Mouse (Mus musculus) liver, embryonic 13.5 days (tissue): ENCODE results near the gene Nr4a1. TPM values are rescaled to one million over a fixed set of nuclear protein-coding genes. Genes with fewer than 3 reads are reported as not detected.

Experiments used
- ATAC-seq: fragments of 200-750 bp; cut with Nextera tagmentation; 2 replicates; pipeline ENCODE4 v1.8.0; 2017; ENCODE audit warnings: low read depth, mild to moderate bottlenecking, moderate number of reproducible peaks, moderate library complexity
- DNase-seq: peaks from one replicate; pipeline ENCODE4 v3.0.0; 2022
- H3K27ac ChIP-seq: fragments of 300-500 bp; sonication (generic); 2 replicates; pipeline ENCODE4 v1.5.1; 2015; ENCODE audit warnings: moderate library complexity, mild to moderate bottlenecking, inconsistent platforms
- H3K27me3 ChIP-seq: fragments of 300-500 bp; sonication (generic); 2 replicates; pipeline ENCODE4 v1.6.1; 2015; ENCODE audit warnings: mild to moderate bottlenecking, inconsistent platforms
- H3K36me3 ChIP-seq: fragments of 300-500 bp; sonication (generic); 2 replicates; pipeline ENCODE4 v1.6.1; 2015; ENCODE audit warnings: mild to moderate bottlenecking, inconsistent platforms
- H3K4me1 ChIP-seq: fragments of 300-500 bp; sonication (generic); replicated peaks from 2 replicates; pipeline ENCODE4 v1.6.1; 2015; ENCODE audit warnings: inconsistent platforms
- H3K4me2 ChIP-seq: fragments of 300-500 bp; sonication (generic); 2 replicates; pipeline ENCODE4 v1.6.1; 2015; ENCODE audit warnings: inconsistent platforms, mild to moderate bottlenecking, moderate library complexity
- H3K4me3 ChIP-seq: fragments of 300-500 bp; sonication (generic); replicated peaks from 2 replicates; pipeline ENCODE4 v1.5.1; 2015; ENCODE audit warnings: mild to moderate bottlenecking, inconsistent platforms
- H3K9ac ChIP-seq: fragments of 300-500 bp; sonication (generic); 2 replicates; pipeline ENCODE4 v1.6.1; 2015; ENCODE audit warnings: mild to moderate bottlenecking, inconsistent platforms
- H3K9me3 ChIP-seq: fragments of 300-500 bp; sonication (generic); replicated peaks from 2 replicates; pipeline ENCODE4 v1.6.1; 2016; ENCODE audit warnings: inconsistent platforms
- WGBS: fragments of 180-500 bp; shearing (Covaris S2); methylation state at CpG from one replicate; pipeline ENCODE4 v1.1.7; 2015; ENCODE audit not compliant: insufficient replicate concordance; 5-methylcytosine and 5-hydroxymethylcytosine counted together
- polyA plus RNA-seq: library from polyadenylated mRNA; unstranded; fragments of >200 nt; fragmentation: Nextera tagmentation; extraction: Ambion mirVana; gene quantifications from 2 replicates; pipeline ENCODE4 v1.2.1, GENCODE M21; 2015

The Nr4a1 gene
- polyA plus RNA-seq, 1 experiment from 2014 or later = 0.56 TPM

DNA sequence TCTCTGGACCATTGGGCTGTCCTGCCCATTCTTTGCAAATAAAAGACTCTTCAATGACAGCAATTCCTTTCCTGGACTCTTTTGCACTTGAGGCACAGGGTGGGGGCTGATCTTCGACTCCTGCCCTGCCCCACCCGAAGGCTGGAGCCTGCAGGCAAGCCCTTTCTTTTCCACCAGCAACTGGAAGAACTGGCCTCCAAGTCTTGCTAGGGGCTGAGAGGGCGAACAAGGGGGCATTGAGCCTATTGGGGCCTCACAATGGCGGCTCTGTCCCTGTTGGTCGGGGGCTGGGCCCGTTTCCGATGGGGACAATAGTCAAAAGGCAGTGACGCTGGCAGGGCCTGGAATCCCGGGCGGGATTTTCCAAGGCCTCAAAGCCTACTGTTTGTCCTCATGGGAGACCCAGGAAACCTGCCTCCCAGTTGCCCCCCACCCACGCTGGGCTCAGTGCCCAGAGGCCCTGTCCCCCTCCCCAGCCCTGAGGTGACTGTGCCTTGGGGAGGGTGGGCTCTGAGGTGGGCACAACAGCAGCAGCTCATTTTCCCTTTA, 23.4 kb downstream of the Nr4a1 start:
- H3K36me3 ChIP-seq = no peaks in the 10 kb centered on the region
- H3K4me1 ChIP-seq = no peaks in the 10 kb centered on the region
- no peaks in the 10 kb centered on the region for H3K9me3 ChIP-seq
- no peak overlapping the region for H3K9ac ChIP-seq
- no peak overlapping the region for H3K4me2 ChIP-seq
- no peaks in the 10 kb centered on the region for H3K27me3 ChIP-seq
- no peak for ATAC-seq
- DNase-seq = no peak
- 69% methylated on average over 11 of the region's 11 CpGs for WGBS
- no peak overlapping the region for H3K4me3 ChIP-seq
- H3K27ac ChIP-seq = no peak overlapping the region

DNA sequence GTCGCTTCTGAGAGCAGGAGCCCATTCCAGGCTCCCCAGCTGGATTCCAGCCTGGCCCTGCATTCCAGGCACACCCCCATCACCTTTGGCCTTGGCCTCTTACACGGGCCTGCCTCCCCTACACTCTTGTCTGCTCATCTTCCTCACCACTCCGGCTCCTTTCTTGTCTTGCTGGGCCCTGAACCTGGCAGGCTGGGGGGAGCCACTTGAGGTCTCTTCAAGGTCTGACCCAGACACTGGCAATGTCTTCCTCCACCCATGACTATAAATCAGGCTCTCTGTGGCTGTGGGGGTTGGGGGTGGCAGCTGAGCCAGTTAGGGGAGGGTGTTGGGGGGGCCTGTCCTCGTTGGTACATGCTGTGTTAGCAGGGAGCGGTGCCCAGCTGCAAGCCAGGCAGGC, 24.5 kb downstream of the Nr4a1 start:
- H3K4me1 ChIP-seq = peaks cover 4% of the 10 kb centered on the region
- no peak overlapping the region for H3K9ac ChIP-seq
- no peaks in the 10 kb centered on the region for H3K36me3 ChIP-seq
- H3K27me3 ChIP-seq = no peaks in the 10 kb centered on the region
- no peak for ATAC-seq
- WGBS = 56% methylated on average over 5 of the region's 5 CpGs
- no peaks in the 10 kb centered on the region for H3K9me3 ChIP-seq
- DNase-seq = no peak
- no peak overlapping the region for H3K4me3 ChIP-seq
- H3K27ac ChIP-seq = no peak overlapping the region
- H3K4me2 ChIP-seq = no peak overlapping the region

DNA sequence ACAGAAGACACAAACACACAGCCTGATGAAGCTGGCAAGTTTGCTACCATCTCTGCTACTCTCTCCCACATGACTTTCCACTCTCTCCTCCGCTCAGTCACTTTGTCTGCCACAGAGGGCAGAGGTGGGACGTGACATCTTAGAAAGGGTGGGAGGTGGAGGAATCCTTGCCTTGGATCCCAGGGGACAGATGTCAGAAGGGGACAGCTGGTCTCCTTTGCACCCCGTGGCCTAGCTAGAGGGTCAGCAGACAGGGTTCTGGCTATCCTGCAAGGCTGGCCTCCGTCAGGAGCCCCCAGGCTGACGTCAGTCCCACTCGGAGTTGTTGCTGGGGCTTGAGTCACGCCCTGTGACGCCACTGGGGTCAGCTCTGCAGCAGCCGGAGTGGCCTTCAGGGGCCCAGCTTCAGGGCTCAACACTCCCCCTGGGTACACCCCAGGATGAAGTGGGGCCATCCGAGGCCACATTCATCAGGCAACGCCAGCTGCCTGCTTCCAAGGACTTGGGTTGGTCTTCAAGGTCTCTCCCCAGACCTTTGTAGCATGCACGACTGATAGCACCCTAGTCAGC, 25.4 kb downstream of the Nr4a1 start:
- Histone ChIP-seq H3K4me2 (no peak overlapping the region), H3K36me3 (no peaks in the 10 kb centered on the region), H3K4me1 (peaks cover 6% of the 10 kb centered on the region), H3K4me3 (no peak overlapping the region), H3K27ac (no peak overlapping the region), H3K9me3 (no peaks in the 10 kb centered on the region), H3K9ac (no peak overlapping the region), H3K27me3 (no peaks in the 10 kb centered on the region)
- no peak for ATAC-seq
- no peak for DNase-seq
- WGBS = 58% methylated on average over 12 of the region's 12 CpGs

DNA sequence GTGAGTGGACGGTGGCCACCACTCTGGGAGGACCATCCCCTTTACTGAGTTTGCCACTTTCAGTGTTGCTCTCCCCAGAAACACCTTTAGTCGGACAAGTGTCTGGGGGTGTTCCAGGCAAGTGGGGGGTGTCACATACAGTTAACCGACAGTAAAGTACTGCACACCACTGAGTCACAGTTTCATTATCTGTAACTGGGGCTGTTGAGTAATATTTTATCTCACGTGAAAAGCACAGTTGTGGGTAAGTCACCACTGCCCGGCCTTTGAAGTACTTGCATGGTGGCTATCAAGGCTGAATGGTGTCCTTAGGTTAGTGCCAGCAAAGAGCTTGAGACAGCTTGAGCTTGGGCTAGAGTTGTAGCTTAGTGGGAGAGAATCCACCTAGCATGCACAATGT, 28.4 kb downstream of the Nr4a1 start:
- ATAC-seq (no peak), DNase-seq (no peak)
- Histone ChIP-seq H3K9ac (no peak overlapping the region), H3K9me3 (no peaks in the 10 kb centered on the region), H3K4me1 (peaks cover 28% of the 10 kb centered on the region), H3K4me2 (no peak overlapping the region), H3K36me3 (peaks cover 14% of the 10 kb centered on the region), H3K27ac (no peak overlapping the region), H3K27me3 (no peaks in the 10 kb centered on the region), H3K4me3 (no peak overlapping the region)
- 47% methylated on average over 5 of the region's 5 CpGs for WGBS

DNA sequence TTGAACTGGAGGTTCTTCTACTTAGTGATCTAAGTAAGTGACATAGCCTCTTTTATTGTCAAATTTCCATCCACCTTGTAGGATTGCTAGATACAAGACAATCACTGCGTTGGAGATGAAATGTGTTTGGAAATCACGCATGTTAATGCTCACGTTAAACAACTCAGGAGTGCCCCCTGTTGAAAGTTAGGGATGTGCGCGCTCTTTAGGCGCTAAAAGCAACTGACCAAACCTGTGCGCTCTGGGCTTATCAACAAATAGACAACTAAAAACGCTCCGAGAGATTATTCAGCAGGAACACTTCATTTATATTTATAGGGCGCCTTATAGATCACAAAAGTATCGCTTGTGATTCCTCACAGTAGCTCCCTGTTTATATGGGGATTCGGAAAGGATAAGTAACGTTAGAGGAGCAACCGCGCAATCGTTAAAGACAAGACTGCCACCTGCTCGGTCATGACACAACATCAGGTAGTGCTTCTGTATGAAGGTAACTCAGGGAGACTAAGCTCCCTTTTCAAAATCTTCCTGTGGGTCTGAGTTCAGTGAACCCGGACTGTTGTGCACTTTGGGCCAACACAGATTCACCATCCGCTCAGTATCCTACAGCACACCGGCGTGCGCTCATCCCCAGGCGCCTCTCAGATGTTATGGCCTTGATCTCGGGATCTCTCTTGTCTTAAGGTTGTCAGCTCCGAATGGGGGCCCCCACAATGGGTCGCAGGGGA, 29.3 kb downstream of the Nr4a1 start:
- peaks cover 22% of the 10 kb centered on the region for H3K36me3 ChIP-seq
- WGBS = 2% methylated on average over 26 of the region's 26 CpGs
- H3K4me1 ChIP-seq = peaks cover 28% of the 10 kb centered on the region
- H3K9me3 ChIP-seq = no peaks in the 10 kb centered on the region
- peak overlapping the region; percentile 49 for H3K27ac ChIP-seq
- no peaks in the 10 kb centered on the region for H3K27me3 ChIP-seq
- DNase-seq = peak; percentile 44
- peak overlapping the region; percentile 88 for H3K4me2 ChIP-seq
- no peak for ATAC-seq
- H3K4me3 ChIP-seq = peak overlapping the region; percentile 90
- H3K9ac ChIP-seq = peak overlapping the region; percentile 89

DNA sequence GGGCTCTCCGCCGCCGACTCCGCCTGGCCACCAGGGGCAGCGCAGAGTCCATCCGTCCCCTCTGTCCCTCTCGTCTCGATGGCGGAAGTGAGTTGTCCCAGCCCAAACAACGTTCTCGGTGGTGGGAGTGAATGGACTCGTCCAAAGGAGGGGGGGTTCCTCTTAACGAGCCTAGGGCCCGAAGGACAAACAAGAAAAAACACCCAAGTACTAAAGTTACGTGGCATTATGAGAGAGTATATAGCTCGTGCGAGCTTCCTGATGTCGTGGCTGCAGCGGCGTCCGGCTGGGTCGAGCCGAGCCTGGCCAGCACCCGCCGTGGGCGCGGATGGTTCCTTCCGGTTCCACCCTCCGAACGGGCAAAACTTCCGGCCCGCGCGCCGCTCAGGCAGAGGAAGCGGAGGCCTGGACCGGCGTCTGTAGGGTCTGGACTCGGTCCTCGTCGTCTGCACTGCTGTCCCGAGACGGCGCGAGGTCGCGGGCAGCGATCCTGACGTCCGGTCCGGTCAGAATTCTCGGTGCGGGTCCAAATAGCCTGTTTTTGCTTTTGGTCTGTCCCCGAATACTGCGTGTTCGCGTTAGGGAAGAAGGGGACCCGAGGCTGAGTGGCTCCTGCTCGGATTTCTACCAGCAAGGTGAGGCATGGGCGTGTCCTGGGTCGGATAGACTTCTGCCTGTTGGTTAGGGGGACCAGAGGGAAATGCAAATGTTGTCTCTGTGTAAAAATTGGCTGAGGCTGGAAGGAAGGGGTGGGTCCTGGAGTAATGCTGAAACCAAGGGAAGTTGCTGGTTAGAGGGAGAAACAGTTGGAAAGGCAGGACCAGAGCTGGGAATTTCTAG, 30.1 kb downstream of the Nr4a1 start, which contains the start of gene Atg101:
Gene Atg101 (plus strand): TSS at position 362 of the 840 bp plus-strand sequence.
- peak within 1 kb of the TSS; percentile 69 for H3K27ac ChIP-seq
- peak; percentile 95 for ATAC-seq
- H3K4me2 ChIP-seq = peak within 1 kb of the TSS; percentile 88
- under 1% methylated on average over 61 of the region's 61 CpGs for WGBS
- H3K9ac ChIP-seq = peak within 1 kb of the TSS; percentile 89
- no peaks in the 10 kb centered on the region for H3K9me3 ChIP-seq
- DNase-seq = peak; percentile 86
- peaks cover 28% of the 10 kb centered on the region for H3K4me1 ChIP-seq
- peaks cover 29% of the 10 kb centered on the region for H3K36me3 ChIP-seq
- no peaks in the 10 kb centered on the region for H3K27me3 ChIP-seq
- H3K4me3 ChIP-seq = peak within 1 kb of the TSS; percentile 90

DNA sequence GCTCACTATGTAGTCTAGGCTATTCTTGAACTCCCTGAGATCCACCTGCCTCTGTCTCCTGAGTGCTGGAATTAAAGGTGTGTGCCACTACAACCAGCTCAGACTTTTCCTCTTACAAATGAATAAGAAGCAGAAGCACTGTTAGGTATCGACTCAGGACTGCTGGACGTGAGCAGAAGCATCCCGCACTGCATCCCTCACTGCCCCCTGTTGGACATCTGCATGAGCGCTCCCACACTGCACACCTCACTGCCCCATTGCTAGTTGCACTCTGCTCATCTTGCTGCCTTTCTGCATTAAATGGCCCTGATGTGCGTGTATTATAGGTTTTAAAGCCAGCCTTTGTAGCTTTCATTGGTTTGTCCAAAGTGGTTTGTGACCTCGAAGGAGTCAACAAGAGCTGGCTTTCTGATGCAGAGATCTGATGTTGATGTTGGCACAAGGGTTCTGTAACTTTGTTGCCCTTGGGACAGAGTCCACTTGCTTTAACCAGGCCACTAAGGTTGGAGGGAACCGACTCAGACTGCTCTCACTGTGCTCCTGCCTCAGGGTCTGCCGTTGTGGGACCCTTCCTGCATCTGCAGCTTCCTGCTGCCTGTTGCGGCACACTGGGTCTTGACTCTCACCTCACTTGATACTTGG, 32.2 kb downstream of the Nr4a1 start:
- H3K27me3 ChIP-seq = no peaks in the 10 kb centered on the region
- no peaks in the 10 kb centered on the region for H3K9me3 ChIP-seq
- no peak for DNase-seq
- no peak overlapping the region for H3K4me2 ChIP-seq
- H3K27ac ChIP-seq = no peak overlapping the region
- WGBS = 63% methylated on average over 9 of the region's 9 CpGs
- no peak overlapping the region for H3K9ac ChIP-seq
- H3K4me3 ChIP-seq = no peak overlapping the region
- peaks cover 50% of the 10 kb centered on the region for H3K36me3 ChIP-seq
- H3K4me1 ChIP-seq = peaks cover 28% of the 10 kb centered on the region
- ATAC-seq = no peak

DNA sequence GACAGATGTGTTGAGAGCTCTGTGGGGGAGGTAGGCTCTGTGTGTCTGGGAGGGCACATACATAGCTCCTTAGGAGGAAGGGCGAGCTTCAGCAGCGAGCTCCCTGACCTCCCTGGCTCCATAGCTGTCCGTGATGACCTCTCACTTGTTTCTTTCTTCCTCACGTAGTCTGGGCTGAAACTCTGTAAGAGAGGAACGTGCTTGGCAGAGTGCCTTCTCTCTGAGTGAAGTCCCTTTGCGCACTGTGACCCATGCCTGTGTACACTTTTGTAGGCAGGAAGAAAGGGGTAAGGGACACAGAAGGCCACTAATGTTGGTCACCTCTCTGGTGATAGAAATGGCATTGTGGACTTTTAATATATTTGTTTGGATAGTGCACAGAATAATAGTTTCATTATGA, 33.3 kb downstream of the Nr4a1 start:
- Histone ChIP-seq H3K27me3 (no peaks in the 10 kb centered on the region), H3K9ac (no peak overlapping the region), H3K27ac (no peak overlapping the region), H3K4me1 (peaks cover 28% of the 10 kb centered on the region), H3K9me3 (no peaks in the 10 kb centered on the region), H3K4me3 (no peak overlapping the region), H3K36me3 (peaks cover 56% of the 10 kb centered on the region), H3K4me2 (no peak overlapping the region)
- 80% methylated on average over 6 of the region's 6 CpGs for WGBS
- ATAC-seq (no peak), DNase-seq (no peak)

DNA sequence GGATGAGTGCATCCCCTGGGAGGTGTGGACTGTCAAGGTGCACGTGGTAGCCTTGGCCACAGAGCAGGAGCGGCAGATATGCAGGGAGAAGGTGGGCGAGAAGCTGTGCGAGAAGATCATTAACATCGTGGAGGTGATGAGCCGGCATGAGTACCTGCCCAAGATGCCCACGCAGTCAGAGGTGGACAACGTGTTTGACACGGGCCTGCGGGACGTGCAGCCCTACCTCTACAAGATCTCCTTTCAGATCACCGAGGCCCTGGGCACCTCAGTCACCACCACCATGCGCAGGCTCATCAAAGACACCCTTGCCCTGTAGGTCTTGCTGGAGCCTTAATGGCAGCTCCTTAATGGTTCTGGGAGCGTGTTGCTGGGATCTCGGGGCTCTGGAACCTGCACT, 36.3 kb downstream of the Nr4a1 start:
- H3K4me2 ChIP-seq = no peak overlapping the region
- H3K4me1 ChIP-seq = peaks cover 13% of the 10 kb centered on the region
- WGBS = 84% methylated on average over 15 of the region's 15 CpGs
- no peak for ATAC-seq
- peaks cover 56% of the 10 kb centered on the region for H3K36me3 ChIP-seq
- H3K4me3 ChIP-seq = no peak overlapping the region
- H3K27me3 ChIP-seq = no peaks in the 10 kb centered on the region
- DNase-seq = no peak
- no peak overlapping the region for H3K9ac ChIP-seq
- H3K27ac ChIP-seq = no peak overlapping the region
- H3K9me3 ChIP-seq = no peaks in the 10 kb centered on the region

DNA sequence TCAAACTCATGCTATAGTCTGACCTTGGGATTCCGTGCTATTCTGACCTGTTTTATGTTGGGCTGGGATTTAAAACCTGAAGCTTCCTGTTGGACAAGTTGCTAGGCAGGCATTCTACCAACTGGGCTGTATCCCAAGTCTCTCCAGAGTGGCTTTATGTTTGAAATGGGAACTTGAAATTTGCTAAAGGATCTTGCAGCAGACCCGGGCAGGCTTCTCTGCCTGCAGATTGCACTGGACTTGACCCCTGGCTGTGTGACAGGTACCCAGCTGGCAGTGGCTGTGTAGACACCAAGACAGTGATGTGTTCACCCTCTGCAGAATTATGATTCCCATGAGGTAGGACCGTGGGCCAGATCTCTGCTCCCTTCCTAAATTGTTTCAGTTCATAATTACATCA, 37.9 kb downstream of the Nr4a1 start:
- no peak for ATAC-seq
- 64% methylated on average over 3 of the region's 3 CpGs for WGBS
- H3K36me3 ChIP-seq = peaks cover 47% of the 10 kb centered on the region

More for the DNA sequence above, 37.9 kb downstream of the Nr4a1 start:
- no peak overlapping the region for H3K9ac ChIP-seq
- H3K27me3 ChIP-seq = no peaks in the 10 kb centered on the region
- no peaks in the 10 kb centered on the region for H3K9me3 ChIP-seq
- no peak overlapping the region for H3K4me3 ChIP-seq
- no peak for DNase-seq
- no peaks in the 10 kb centered on the region for H3K4me1 ChIP-seq
- H3K27ac ChIP-seq = no peak overlapping the region
- H3K4me2 ChIP-seq = no peak overlapping the region
